In the genomic region with DNA sequence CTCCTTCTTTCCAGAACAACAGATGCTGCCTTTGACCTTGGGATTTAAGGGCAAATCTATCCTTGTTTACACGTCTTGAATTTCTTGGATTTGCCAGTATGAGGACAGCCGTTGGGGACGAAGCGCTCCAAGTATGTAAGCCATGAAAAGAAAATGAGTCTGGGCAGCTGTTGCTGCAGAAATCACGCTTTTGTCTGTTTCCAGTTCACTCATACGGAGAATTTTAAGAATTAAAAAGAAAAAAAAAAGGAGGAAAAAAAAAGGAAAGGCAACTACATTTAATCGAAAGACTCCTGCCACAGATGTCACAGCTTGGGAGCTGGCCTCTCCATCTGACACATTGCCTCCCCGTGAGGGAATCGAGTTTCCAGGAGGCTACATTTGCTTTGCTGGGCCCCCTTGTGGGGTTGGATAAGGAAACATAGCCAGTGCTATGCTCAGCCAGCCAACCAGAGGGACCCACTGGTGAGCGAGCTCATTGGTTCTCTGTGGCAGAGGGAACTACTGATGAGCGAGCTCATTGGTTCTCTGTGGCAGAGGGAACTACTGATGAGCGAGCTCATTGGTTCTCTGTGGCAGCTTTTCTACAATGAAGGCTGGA, we compare ENCODE assay signal across 10 mouse cellular contexts.
DNase-seq lines count a peak whose midpoint lies in the region; ATAC-seq and TF ChIP-seq lines count a peak whose summit lies in the region.
"Had no signal": no experiment of that assay in that cellular context is flagged by ENCODE, and none has a peak within 500 bp of the region (broad histone marks: within the 10 kb centered on the region; RNA-seq: fewer than 3 reads in every experiment).

No protein-coding gene starts in this region.

- DNase-seq in urinary bladder, postnatal 36 days (ENCODE audit: low spot score in 2 of 2) = peak; percentile 10 to 11
- no peak for DNase-seq in urinary bladder, adult 2 months (ENCODE audit: low spot score)
- peak; percentile 38 for DNase-seq in heart, postnatal 0 days (ENCODE audit: low spot score)
- peak; percentile 58 for DNase-seq in kidney, postnatal 14 days
- DNase-seq in liver, embryonic 11.5 days (ENCODE audit: low spot score) = no peak
- DNase-seq in neural tube, embryonic 10.5 days (ENCODE audit: extremely low spot score, low spot score) = peak; percentile 47
- DNase-seq in thymus, postnatal 25 days = peak; percentile 14

- 25% methylated on average over 12 of the region's 12 CpGs for WGBS in forebrain, embryonic 16.5 days
- WGBS in heart, postnatal 0 days = 56% methylated on average over 12 of the region's 12 CpGs
- 59% methylated on average over 12 of the region's 12 CpGs for WGBS in liver, embryonic 11.5 days

- H3K9me3 ChIP-seq in forebrain, embryonic 16.5 days (ENCODE audit: control insufficient read depth, low read length) = no peaks in the 10 kb centered on the region
- H3K9me3 ChIP-seq in heart, postnatal 0 days (replicated peaks; ENCODE audit: control insufficient read depth, low read length) = no peaks in the 10 kb centered on the region
- no peaks in the 10 kb centered on the region for H3K9me3 ChIP-seq in liver, embryonic 11.5 days (ENCODE audit: control insufficient read depth, low read length)
- H3K9me3 ChIP-seq: megakaryocyte, embryonic 14.5 days had no signal

- H3K9ac ChIP-seq in forebrain, embryonic 16.5 days (replicated peaks; ENCODE audit: low read depth, low read length) = no peak overlapping the region
- no peak overlapping the region for H3K9ac ChIP-seq in heart, postnatal 0 days (replicated peaks; ENCODE audit: low read depth, low read length)
- no peak overlapping the region for H3K9ac ChIP-seq in liver, embryonic 11.5 days (ENCODE audit: low read depth, low read length)

- ATAC-seq in forebrain, embryonic 16.5 days = peak; percentile 92
- ATAC-seq in heart, postnatal 0 days (ENCODE audit: insufficient read depth, low read depth) = peak; percentile 76
- peak; percentile 96 for ATAC-seq in liver, embryonic 11.5 days (replicated peaks; ENCODE audit: low FRiP score)

- peak overlapping the region; percentile 78 for H3K27ac ChIP-seq in forebrain, embryonic 16.5 days (ENCODE audit: low read length)
- peak overlapping the region; percentile 30; the same call in 1 of the 2 replicates for H3K27ac ChIP-seq in heart, postnatal 0 days (ENCODE audit: low read depth)
- no peak overlapping the region for H3K27ac ChIP-seq in liver, embryonic 11.5 days (ENCODE audit: low read depth, low read length)

- no peak for TF ChIP-seq EP300 in heart, postnatal 0 days (IDR thresholded peaks at IDR 0.05; ENCODE audit: low read depth)

- H3K4me1 ChIP-seq in forebrain, embryonic 16.5 days (replicated peaks; ENCODE audit: control insufficient read depth, insufficient read depth, low read length) = peaks cover 25% of the 10 kb centered on the region
- peaks cover 8% of the 10 kb centered on the region; the same call in 1 of the 2 replicates for H3K4me1 ChIP-seq in heart, postnatal 0 days (ENCODE audit: control insufficient read depth, insufficient read depth)
- no peaks in the 10 kb centered on the region for H3K4me1 ChIP-seq in liver, embryonic 11.5 days (replicated peaks; ENCODE audit: control insufficient read depth, insufficient read depth, low read length)

- peak overlapping the region; percentile 17; the same call in 1 of the 2 replicates for H3K4me2 ChIP-seq in forebrain, embryonic 16.5 days (ENCODE audit: low read length)
- H3K4me2 ChIP-seq in heart, postnatal 0 days (ENCODE audit: low read depth, low read length) = no peak overlapping the region
- no peak overlapping the region for H3K4me2 ChIP-seq in liver, embryonic 11.5 days

- no peaks in the 10 kb centered on the region for H3K36me3 ChIP-seq in forebrain, embryonic 16.5 days (ENCODE audit: control insufficient read depth, insufficient read depth)
- H3K36me3 ChIP-seq in heart, postnatal 0 days (replicated peaks; ENCODE audit: control insufficient read depth, insufficient read depth, low read length) = no peaks in the 10 kb centered on the region
- H3K36me3 ChIP-seq in liver, embryonic 11.5 days (ENCODE audit: control insufficient read depth, insufficient read depth, low read length) = no peaks in the 10 kb centered on the region

- H3K4me3 ChIP-seq in forebrain, embryonic 16.5 days (replicated peaks; ENCODE audit: low read length) = no peak overlapping the region
- H3K4me3 ChIP-seq in heart, postnatal 0 days (ENCODE audit: low read depth, low read length) = no peak overlapping the region
- no peak overlapping the region for H3K4me3 ChIP-seq in liver, embryonic 11.5 days (ENCODE audit: low read depth, low read length)
- H3K4me3 ChIP-seq: megakaryocyte, embryonic 14.5 days had no signal

- peak; percentile 21; the same call in 1 of the 2 replicates for TF ChIP-seq CTCF in heart, postnatal 0 days (IDR thresholded peaks at IDR 0.05; ENCODE audit: low read depth)

- no peaks in the 10 kb centered on the region for H3K27me3 ChIP-seq in forebrain, embryonic 16.5 days (replicated peaks; ENCODE audit: control insufficient read depth, insufficient read depth, low read length)
- H3K27me3 ChIP-seq in heart, postnatal 0 days (ENCODE audit: control insufficient read depth, insufficient read depth, low read length) = no peaks in the 10 kb centered on the region
- no peaks in the 10 kb centered on the region for H3K27me3 ChIP-seq in liver, embryonic 11.5 days (replicated peaks; ENCODE audit: control insufficient read depth, insufficient read depth, low read length)
- H3K27me3 ChIP-seq: CH12.LX; megakaryocyte, embryonic 14.5 days had no signal

Comparison
In these comparisons a context has a peak if more than half of its experiments do, and no peak if none do; other contexts are left out.
1. DNase-seq: peak in urinary bladder, postnatal 36 days (2 of 2), heart, postnatal 0 days (single experiment), kidney, postnatal 14 days (single experiment), neural tube, embryonic 10.5 days (single experiment) and thymus, postnatal 25 days (single experiment); none in urinary bladder, adult 2 months (single experiment) and liver, embryonic 11.5 days (single experiment).
2. Peak in every context shown above with its lines, with median percentiles within 50 percentile points of each other: ATAC-seq.